Comparison of ENCODE assay signal across 25 mouse cellular contexts in the genomic region with DNA sequence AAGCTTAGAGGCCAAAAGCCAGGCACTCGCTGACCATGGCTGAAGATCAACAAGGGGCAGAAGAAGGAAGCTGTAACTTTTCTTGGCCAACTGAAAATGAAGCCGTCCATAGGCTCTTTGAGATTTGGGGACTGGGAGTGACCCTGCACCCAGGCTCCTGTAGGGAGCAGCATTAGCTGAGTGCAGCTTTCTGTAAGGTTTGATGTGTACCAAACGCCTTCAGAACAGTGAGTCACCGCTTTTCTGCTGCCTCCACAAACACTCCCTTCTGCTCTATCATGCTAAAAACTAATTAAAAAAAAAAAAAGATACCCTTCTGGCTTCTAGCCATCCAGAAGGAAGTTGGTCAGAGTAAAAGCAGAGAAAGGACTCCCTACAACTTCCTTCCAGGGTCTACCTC. TPM values are rescaled to one million over a fixed set of nuclear protein-coding genes. Genes with fewer than 3 reads are reported as not detected.
A peak's percentile ranks its signal among the peaks of the same experiment; 100 is the strongest.
DNase-seq lines count a peak whose midpoint lies in the region; ATAC-seq and TF ChIP-seq lines count a peak whose summit lies in the region.
"Had no signal": no experiment of that assay in that cellular context is flagged by ENCODE, and none has a peak within 500 bp of the region (broad histone marks: within the 10 kb centered on the region; RNA-seq: fewer than 3 reads in every experiment).

No protein-coding gene starts in this region.

- ATAC-seq in stomach, embryonic 14.5 days (ENCODE audit: insufficient number of reproducible peaks, insufficient read depth, low FRiP score, low read depth): peak; percentile 33; the same call in 1 of the 2 replicates
- no peak for ATAC-seq in midbrain, embryonic 14.5 days (ENCODE audit: low FRiP score, low TSS enrichment)
- ATAC-seq: forebrain, embryonic 14.5 days; lung, postnatal 0 days had no signal

- H3K27me3 ChIP-seq in stomach, embryonic 14.5 days (ENCODE audit: control insufficient read depth, insufficient read depth, low read length): no peaks in the 10 kb centered on the region
- H3K27me3 ChIP-seq in midbrain, embryonic 14.5 days (ENCODE audit: control insufficient read depth, insufficient read depth, low read length): no peaks in the 10 kb centered on the region
- H3K27me3 ChIP-seq: hindbrain, embryonic 13.5 days; liver, embryonic 15.5 days; stomach, embryonic 15.5 days had no signal

- no peaks in the 10 kb centered on the region for H3K36me3 ChIP-seq in stomach, embryonic 14.5 days (ENCODE audit: control insufficient read depth, insufficient read depth, low read length)
- no peaks in the 10 kb centered on the region for H3K36me3 ChIP-seq in midbrain, embryonic 14.5 days (ENCODE audit: control insufficient read depth, insufficient read depth, low read length)
- H3K36me3 ChIP-seq: G1E; hindbrain, embryonic 13.5 days; liver, embryonic 15.5 days; stomach, embryonic 15.5 days had no signal

- H3K4me3 ChIP-seq in cortical plate, adult 2 months (ENCODE audit: insufficient read depth, low read length): no peak overlapping the region
- H3K4me3 ChIP-seq in stomach, embryonic 14.5 days (ENCODE audit: low read depth, low read length): no peak overlapping the region
- no peak overlapping the region for H3K4me3 ChIP-seq in midbrain, embryonic 14.5 days (replicated peaks; ENCODE audit: low read depth, low read length)
- H3K4me3 ChIP-seq: erythroblast, embryonic 14.5 days; hindbrain, embryonic 13.5 days; liver, embryonic 15.5 days; stomach, embryonic 15.5 days had no signal

- DNase-seq in left cerebral cortex, adult 9 months (ENCODE audit: low spot score in 2 of 2): peak; percentile 39 to 40
- no peak for DNase-seq in left cerebral cortex, postnatal 4 days
- DNase-seq in layer of hippocampus, adult 9-10 months (ENCODE audit: low spot score): peak; percentile 16
- DNase-seq in lung, postnatal 25 days (ENCODE audit: low spot score): no peak
- DNase-seq in midbrain, embryonic 14.5 days: no peak
- DNase-seq in urinary bladder, adult 2 months (ENCODE audit: low spot score): no peak
- DNase-seq: cerebellum, adult 11-12 months; cerebellum, postnatal 36 days; gastrocnemius, postnatal 10 days; kidney, adult 9 months; spleen, adult 18-20 months; thymus, postnatal 14 days had no signal

- no peak overlapping the region for H3K27ac ChIP-seq in cortical plate, adult 2 months (ENCODE audit: insufficient read depth, low read length)
- no peak overlapping the region for H3K27ac ChIP-seq in stomach, embryonic 14.5 days (ENCODE audit: low read length)
- no peak overlapping the region for H3K27ac ChIP-seq in midbrain, embryonic 14.5 days (replicated peaks; ENCODE audit: low read depth, low read length)
- H3K27ac ChIP-seq: hindbrain, embryonic 13.5 days; liver, embryonic 15.5 days; stomach, embryonic 15.5 days had no signal

- H3K4me1 ChIP-seq in cortical plate, adult 2 months (ENCODE audit: control insufficient read depth, insufficient read depth, low read length): no peaks in the 10 kb centered on the region
- H3K4me1 ChIP-seq in stomach, embryonic 14.5 days (ENCODE audit: control insufficient read depth, insufficient read depth, low read length): peaks cover 3% of the 10 kb centered on the region; the same call in 1 of the 2 replicates
- no peaks in the 10 kb centered on the region for H3K4me1 ChIP-seq in midbrain, embryonic 14.5 days (ENCODE audit: control insufficient read depth, insufficient read depth, low read length)
- H3K4me1 ChIP-seq: hindbrain, embryonic 13.5 days; liver, embryonic 15.5 days; stomach, embryonic 15.5 days had no signal

- H3K4me2 ChIP-seq in stomach, embryonic 14.5 days (replicated peaks; ENCODE audit: low read depth, low read length): no peak overlapping the region
- no peak overlapping the region for H3K4me2 ChIP-seq in midbrain, embryonic 14.5 days (ENCODE audit: low read length)
- H3K4me2 ChIP-seq: hindbrain, embryonic 13.5 days; liver, embryonic 15.5 days; stomach, embryonic 15.5 days had no signal

- no peak for TF ChIP-seq POLR2A in cortical plate, adult 2 months (IDR thresholded peaks at IDR 0.05; ENCODE audit: extremely low read depth, insufficient read depth, low read length)

- 49% methylated on average over 4 of the region's 4 CpGs for WGBS in stomach, embryonic 14.5 days
- 85% methylated on average over 4 of the region's 4 CpGs for WGBS in midbrain, embryonic 14.5 days

- TF ChIP-seq CTCF in cortical plate, adult 2 months (IDR thresholded peaks at IDR 0.05; ENCODE audit: extremely low read depth, insufficient read depth, low read length): 0 out of 2 replicates have a peak, but pooled peaks have one; percentile 19

- no peaks in the 10 kb centered on the region for H3K9me3 ChIP-seq in stomach, embryonic 14.5 days (ENCODE audit: control insufficient read depth, low read depth, low read length)
- H3K9me3 ChIP-seq in midbrain, embryonic 14.5 days (ENCODE audit: control insufficient read depth, low read length): no peaks in the 10 kb centered on the region
- H3K9me3 ChIP-seq: liver, embryonic 15.5 days; stomach, embryonic 15.5 days had no signal

- no peak overlapping the region for H3K9ac ChIP-seq in stomach, embryonic 14.5 days (replicated peaks; ENCODE audit: low read depth, low read length)
- no peak overlapping the region for H3K9ac ChIP-seq in midbrain, embryonic 14.5 days (replicated peaks; ENCODE audit: low read length)
- H3K9ac ChIP-seq: hindbrain, embryonic 13.5 days; liver, embryonic 15.5 days; stomach, embryonic 15.5 days had no signal

- intact Hi-C loops in left cerebral cortex, postnatal 4 days (cut with DNase I): no loop called here

RNA-seq across cellular contexts. Expression of a gene that starts 34.4 kb away (rescaled TPM):
- 1 to 10 TPM; 4.9 to 7.0 TPM for total RNA-seq in left cerebral cortex, postnatal 4 days (2021)
- 3.6 and 4.2 TPM in 2 replicates for polyA plus RNA-seq in cortical plate, adult 2 months (2012; rRNA removed)
- not detected in 2 replicates for polyA plus RNA-seq in stomach, embryonic 14.5 days (2014; fragmentation: Nextera tagmentation; extraction: Ambion mirVana)
- 8.9 and 15.9 TPM in 2 replicates for polyA plus RNA-seq in midbrain, embryonic 14.5 days (2014; fragmentation: Nextera tagmentation; extraction: Ambion mirVana)
- not detected in 2 replicates for polyA plus RNA-seq in urinary bladder, adult 2 months (2012; rRNA removed)
- total RNA-seq: gastrocnemius, postnatal 10 days; heart, adult 8-10 months; megakaryocyte-erythroid progenitor cell, adult 5-6 weeks had no signal
- polyA plus RNA-seq: erythroblast, embryonic 14.5 days; G1E; heart, embryonic 16.5 days; intestine, embryonic 14.5 days; liver, embryonic 15.5 days; stomach, embryonic 15.5 days had no signal

RNA-seq across cellular contexts. Expression of a gene that starts 34.5 kb away (rescaled TPM):
- total RNA-seq in left cerebral cortex, postnatal 4 days (2021): 1 to 10 TPM in 1 of 2 experiments, under 1 TPM in 1; 0.62 to 1.8 TPM
- 4.9 and 8.2 TPM in 2 replicates for polyA plus RNA-seq in cortical plate, adult 2 months (2012; rRNA removed)
- polyA plus RNA-seq in stomach, embryonic 14.5 days (2014; fragmentation: Nextera tagmentation; extraction: Ambion mirVana): 3.4 and 3.5 TPM in 2 replicates
- polyA plus RNA-seq in midbrain, embryonic 14.5 days (2014; fragmentation: Nextera tagmentation; extraction: Ambion mirVana): 1.1 and 1.2 TPM in 2 replicates
- 7.5 and 8.4 TPM in 2 replicates for polyA plus RNA-seq in urinary bladder, adult 2 months (2012; rRNA removed)
- total RNA-seq: G1E; megakaryocyte-erythroid progenitor cell, adult 5-6 weeks had no signal
- polyA plus RNA-seq: erythroblast, embryonic 14.5 days; G1E; liver, embryonic 15.5 days had no signal

Comparison
In these comparisons a context has a peak if more than half of its experiments do, and no peak if none do; other contexts are left out.
1. DNase-seq: peak in left cerebral cortex, adult 9 months (2 of 2) and layer of hippocampus, adult 9-10 months (single experiment); none in left cerebral cortex, postnatal 4 days (single experiment), lung, postnatal 25 days (single experiment), midbrain, embryonic 14.5 days (single experiment) and urinary bladder, adult 2 months (single experiment).